Mouse (Mus musculus) naive thymus-derived CD4-positive, alpha-beta T cell, adult 5 months (primary cell): Measurements from ENCODE around the gene Naip5. TPM values are rescaled to one million over a fixed set of nuclear protein-coding genes. Genes with fewer than 3 reads are reported as not detected.

ENCODE experiments used
- polyA plus RNA-seq: library from polyadenylated mRNA; unstranded; fragments of 100-300 nt; shearing (Covaris generic); gene quantifications from one replicate; pipeline ENCODE4 v1.2.1, GENCODE M21; 2017

The Naip5 gene
- not detected for polyA plus RNA-seq

GRCm38 (mm10) chr13:100246223-100246622, at the start of gene Naip5:
Gene Naip5, minus strand, starts transcription at chr13:100246323.

GRCm38 (mm10) chr13:100201659-100202333, 44.3 kb downstream of the Naip5 start, which contains the start of gene Naip2:
Gene Naip2, minus strand, starts transcription at chr13:100202092.

Other genes with a start within 250 kb of the Naip5 start
- gene Mccc2, start 230.7 kb downstream of the Naip5 start, polyA plus RNA-seq, result 14.5 TPM
- 88.6 TPM for gene Bdp1, start 142.3 kb downstream of the Naip5 start, polyA plus RNA-seq
- 3.6 TPM for gene Serf1, start 138.3 kb downstream of the Naip5 start, polyA plus RNA-seq
- 28.2 TPM for gene Smn1, start 121.5 kb downstream of the Naip5 start, polyA plus RNA-seq
- gene Naip2, start 44.2 kb downstream of the Naip5 start, polyA plus RNA-seq, result 0.60 TPM
- 0.07 TPM for gene Naip6, start 71.4 kb upstream of the Naip5 start, polyA plus RNA-seq
- not detected for gene Naip1, start 206.5 kb upstream of the Naip5 start, polyA plus RNA-seq
- 36.7 TPM for gene Gtf2h2, start 246.3 kb upstream of the Naip5 start, polyA plus RNA-seq